Mouse (Mus musculus) liver, embryonic 16.5 days (tissue): ENCODE measurements around the gene Ppp2r2d. TPM values are rescaled to one million over a fixed set of nuclear protein-coding genes. Genes with fewer than 3 reads are reported as not detected.
A peak's percentile ranks its signal among the peaks of the same experiment; 100 is the strongest.

Experiments used
- ATAC-seq: fragments of 200-750 bp; cut with Nextera tagmentation; 2 replicates; pipeline ENCODE4 v1.8.0; 2017; ENCODE audit warnings: low read depth, mild to moderate bottlenecking, moderate number of reproducible peaks, moderate library complexity
- H3K27ac ChIP-seq: fragments of 300-500 bp; sonication (generic); 2 replicates; pipeline ENCODE4 v1.5.1; 2014; ENCODE audit warnings: mild to moderate bottlenecking, low read length
- H3K27me3 ChIP-seq: fragments of 300-500 bp; sonication (generic); 2 replicates; pipeline ENCODE4 v1.6.1; 2014; ENCODE audit warnings: low read depth, low read length, mixed read lengths; ENCODE audit not compliant: control insufficient read depth, insufficient read depth
- H3K36me3 ChIP-seq: fragments of 300-500 bp; sonication (generic); 2 replicates; pipeline ENCODE4 v1.6.1; 2014; ENCODE audit warnings: mild to moderate bottlenecking; ENCODE audit not compliant: control insufficient read depth, insufficient read depth
- H3K4me1 ChIP-seq: fragments of 300-500 bp; sonication (generic); 2 replicates; pipeline ENCODE4 v1.6.1; 2014; ENCODE audit warnings: low read depth, low read length, mixed read lengths; ENCODE audit not compliant: control insufficient read depth
- H3K4me2 ChIP-seq: fragments of 300-500 bp; sonication (generic); 2 replicates; pipeline ENCODE4 v1.6.1; 2014; ENCODE audit warnings: low read depth, low read length, mixed read lengths
- H3K4me3 ChIP-seq: fragments of 300-500 bp; sonication (generic); 2 replicates; pipeline ENCODE4 v1.5.1; 2014; ENCODE audit warnings: low read depth, mild to moderate bottlenecking, low read length
- H3K9ac ChIP-seq: fragments of 300-500 bp; sonication (generic); 2 replicates; pipeline ENCODE4 v1.6.1; 2014; ENCODE audit warnings: low read depth, low read length
- H3K9me3 ChIP-seq: fragments of 300-500 bp; sonication (generic); replicated peaks from 2 replicates; pipeline ENCODE4 v1.6.1; 2016; ENCODE audit warnings: low read length; ENCODE audit not compliant: control insufficient read depth
- WGBS: fragments of 180-500 bp; shearing (Covaris S2); extraction: QIAGEN DNeasy Blood & Tissue Kit; methylation state at CpG from one replicate; pipeline ENCODE4 v1.1.7; 2014; ENCODE audit not compliant: insufficient replicate concordance; 5-methylcytosine and 5-hydroxymethylcytosine counted together
- polyA plus RNA-seq: library from polyadenylated mRNA; unstranded; fragments of >200 nt; fragmentation: Nextera tagmentation; extraction: Ambion mirVana; gene quantifications from 2 replicates; pipeline ENCODE4 v1.2.1, GENCODE M21; 2015

Gene Ppp2r2d
- polyA plus RNA-seq: 5.7 TPM in 2 replicates

DNA sequence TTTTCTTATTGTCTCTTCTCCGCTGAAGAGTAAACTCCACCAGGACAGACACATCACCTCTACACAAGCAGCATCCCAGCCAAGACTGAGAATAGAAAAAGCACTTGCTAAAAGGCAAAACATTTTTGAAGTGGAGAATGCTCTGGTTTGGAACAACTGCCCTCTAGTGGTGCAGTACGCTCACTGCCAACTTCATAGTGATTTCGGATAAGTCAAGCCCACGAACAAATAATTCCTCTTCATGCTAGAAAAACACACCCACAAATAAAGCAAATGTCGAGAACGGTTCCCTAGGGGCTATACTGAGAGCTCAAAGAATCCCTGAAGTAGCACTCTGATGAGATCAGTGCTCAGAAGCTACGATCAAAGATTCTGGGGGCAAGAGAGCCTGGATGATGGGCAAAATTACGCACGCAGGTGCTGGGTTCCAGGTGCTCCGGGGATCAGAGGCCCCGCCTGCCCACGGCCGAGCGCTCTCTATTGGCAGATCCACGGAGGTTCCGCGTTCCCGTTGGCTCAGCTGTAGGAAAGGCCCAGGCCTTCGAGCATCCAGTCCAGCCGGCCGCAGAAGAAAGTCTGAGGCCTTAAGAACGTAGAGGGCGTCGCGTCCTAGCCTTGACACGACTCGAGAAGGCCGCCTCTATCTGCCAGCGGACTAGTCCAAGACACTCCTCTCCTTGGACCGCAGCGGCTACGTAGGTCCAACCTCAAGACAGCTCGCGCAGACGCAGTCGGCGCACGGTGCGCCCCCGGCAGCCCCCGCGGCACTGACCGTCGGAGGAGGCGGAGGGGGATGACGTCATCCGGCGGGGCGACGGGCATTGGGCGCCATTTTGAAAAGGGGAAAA lies at the start of gene Ppp2r2d, which contains the start of gene Mapk1ip1:
Ppp2r2d (plus strand) TSS at position 536 of the 848 bp plus-strand sequence.
Mapk1ip1 (minus strand) TSS at position 730 of the 848 bp plus-strand sequence.
- under 1% methylated on average over 50 of the region's 51 CpGs for WGBS
- Histone ChIP-seq H3K27me3 (no peaks in the 10 kb centered on the region), H3K4me3 (peak within 1 kb of the TSS; percentile 95), H3K9me3 (no peaks in the 10 kb centered on the region), H3K4me2 (peak within 1 kb of the TSS; percentile 96), H3K27ac (peak within 1 kb of the TSS; percentile 96), H3K36me3 (peaks cover 2% of the 10 kb centered on the region; the same call in 1 of the 2 replicates), H3K4me1 (peaks cover 30% of the 10 kb centered on the region), H3K9ac (peak within 1 kb of the TSS; percentile 97)
- peak; percentile 91 for ATAC-seq

DNA sequence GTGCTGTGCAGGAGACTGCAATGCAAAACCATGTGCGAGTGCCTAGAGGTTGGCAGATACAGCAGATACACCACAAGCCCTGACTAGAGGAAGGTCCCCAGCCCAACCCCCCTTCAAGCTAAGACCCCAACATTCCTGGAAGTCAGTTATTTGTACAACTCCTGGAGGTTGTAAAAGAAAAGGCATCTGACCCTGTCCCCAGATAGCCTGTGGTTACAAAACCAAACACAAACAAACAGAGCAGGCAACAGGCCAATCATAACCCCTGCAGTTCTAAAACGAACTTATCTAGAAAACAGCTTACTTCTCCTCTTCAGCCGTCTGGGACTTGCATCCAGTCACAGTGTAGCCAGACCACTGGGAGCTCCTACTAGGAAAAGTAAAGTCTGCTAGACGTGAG lies 42.5 kb upstream of the Ppp2r2d start:
- Histone ChIP-seq H3K9ac (no peak overlapping the region), H3K4me2 (no peak overlapping the region), H3K27me3 (no peaks in the 10 kb centered on the region), H3K4me1 (no peaks in the 10 kb centered on the region), H3K4me3 (no peak overlapping the region), H3K36me3 (no peaks in the 10 kb centered on the region), H3K9me3 (no peaks in the 10 kb centered on the region), H3K27ac (no peak overlapping the region)
- no peak for ATAC-seq
- 8% methylated on average over 4 of the region's 4 CpGs for WGBS

DNA sequence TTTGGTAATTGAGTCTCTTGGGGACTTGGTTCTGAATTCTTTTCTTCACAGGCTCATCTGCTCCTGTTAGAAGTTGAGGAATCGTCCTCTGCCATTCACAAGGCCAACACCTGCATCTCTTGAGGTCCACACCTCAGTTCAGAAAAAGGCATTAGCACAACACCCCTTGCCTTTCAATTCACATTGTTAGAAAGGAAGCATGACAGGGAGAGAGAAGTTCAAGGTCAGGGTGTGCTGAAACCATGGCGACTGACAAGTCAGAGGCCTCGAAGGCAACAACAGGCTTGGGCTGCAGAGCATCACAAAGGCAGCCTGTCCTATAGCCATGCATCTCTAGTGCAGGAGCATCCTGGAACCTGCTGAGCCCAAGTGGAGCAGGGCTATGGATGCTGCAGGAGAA lies 38.7 kb upstream of the Ppp2r2d start:
- Histone ChIP-seq H3K4me3 (no peak overlapping the region), H3K4me1 (no peaks in the 10 kb centered on the region), H3K9ac (no peak overlapping the region), H3K27ac (no peak overlapping the region), H3K4me2 (no peak overlapping the region), H3K27me3 (no peaks in the 10 kb centered on the region), H3K36me3 (no peaks in the 10 kb centered on the region), H3K9me3 (no peaks in the 10 kb centered on the region)
- ATAC-seq: no peak
- WGBS: 52% methylated on average over 3 of the region's 3 CpGs

DNA sequence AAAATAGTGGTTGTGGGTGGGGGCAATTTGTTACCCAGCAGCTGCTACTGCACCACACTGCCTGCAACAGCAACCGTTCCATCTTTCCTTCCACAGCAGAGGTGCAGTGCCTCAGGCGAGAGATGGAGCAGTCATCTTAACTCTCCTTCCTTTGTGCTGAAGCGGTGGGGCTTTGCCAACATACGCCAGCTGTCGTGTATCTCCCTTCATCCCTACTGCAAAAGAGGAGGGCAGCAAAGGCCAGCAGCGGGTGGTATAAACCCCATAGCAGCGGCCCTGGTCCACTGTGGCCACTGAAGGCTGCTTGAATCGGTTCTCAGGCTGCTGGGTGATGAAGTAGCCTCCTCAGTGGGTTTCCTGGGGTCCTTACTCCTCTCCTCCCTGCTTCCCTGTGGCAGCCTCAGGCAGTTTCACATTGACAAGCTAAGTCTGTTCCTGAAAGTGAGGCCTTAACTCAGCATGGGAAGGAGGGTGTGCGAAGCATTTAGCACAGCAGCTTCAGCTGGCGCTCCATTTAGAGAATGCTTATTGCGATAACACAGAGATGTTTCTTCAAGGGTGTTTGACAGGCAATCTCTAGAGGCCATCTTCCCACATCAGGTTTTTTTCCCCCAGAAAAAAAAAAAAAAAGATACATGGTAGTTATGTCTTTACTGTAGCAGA lies 32.5 kb upstream of the Ppp2r2d start:
- no peak overlapping the region for H3K9ac ChIP-seq
- no peaks in the 10 kb centered on the region for H3K27me3 ChIP-seq
- WGBS: 68% methylated on average over 11 of the region's 11 CpGs
- H3K4me2 ChIP-seq: no peak overlapping the region
- no peaks in the 10 kb centered on the region for H3K9me3 ChIP-seq
- no peak overlapping the region for H3K4me3 ChIP-seq
- no peaks in the 10 kb centered on the region for H3K36me3 ChIP-seq
- no peak overlapping the region for H3K27ac ChIP-seq
- no peak for ATAC-seq
- H3K4me1 ChIP-seq: no peaks in the 10 kb centered on the region

DNA sequence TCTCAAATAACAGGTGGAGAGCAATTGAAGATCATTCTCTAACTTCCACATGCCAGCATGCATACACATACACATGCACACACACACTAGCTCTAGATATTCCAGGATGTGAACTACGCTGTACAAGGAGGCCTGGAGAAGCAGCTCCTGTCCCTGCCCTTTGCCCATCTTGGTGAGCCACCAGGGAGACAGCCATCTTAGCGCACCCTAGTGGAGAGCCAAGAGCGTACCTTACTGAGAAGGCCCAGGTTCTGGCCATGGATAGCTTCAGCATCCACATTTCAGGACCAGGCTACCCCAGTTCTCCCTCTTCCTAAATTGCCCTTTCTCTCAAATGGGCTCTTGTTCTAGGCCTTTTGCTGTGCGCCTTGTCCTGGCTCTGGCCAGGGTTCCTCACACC lies 27.6 kb upstream of the Ppp2r2d start:
- no peaks in the 10 kb centered on the region for H3K27me3 ChIP-seq
- 52% methylated on average over 4 of the region's 4 CpGs for WGBS

DNA sequence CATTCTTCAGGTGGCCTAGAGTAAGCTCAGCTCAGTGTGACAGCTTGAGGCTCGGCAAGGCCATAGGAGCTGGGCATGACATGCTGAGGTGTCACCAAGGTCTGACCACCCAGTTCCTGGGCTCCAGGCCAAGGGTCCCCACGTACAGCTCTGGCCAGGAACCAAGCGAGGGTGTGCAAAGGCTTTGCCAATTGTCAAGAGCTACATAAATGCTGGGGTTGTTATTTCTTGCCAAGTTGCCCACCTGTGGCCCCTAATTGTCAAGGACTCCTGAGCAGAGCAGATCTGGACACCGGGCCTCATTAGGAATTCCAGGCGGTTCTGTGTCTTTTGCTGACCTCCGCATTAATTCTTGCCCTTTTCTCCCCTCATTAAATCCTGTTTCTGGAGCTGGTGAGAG lies 21.5 kb upstream of the Ppp2r2d start:
- ATAC-seq: no peak
- Histone ChIP-seq H3K4me2 (no peak overlapping the region), H3K36me3 (no peaks in the 10 kb centered on the region), H3K4me1 (no peaks in the 10 kb centered on the region), H3K4me3 (no peak overlapping the region), H3K9me3 (no peaks in the 10 kb centered on the region), H3K27me3 (no peaks in the 10 kb centered on the region), H3K27ac (no peak overlapping the region), H3K9ac (no peak overlapping the region)
- WGBS: 58% methylated on average over 6 of the region's 6 CpGs

More for the DNA sequence above, 27.6 kb upstream of the Ppp2r2d start:
- no peak for ATAC-seq
- H3K9me3 ChIP-seq: no peaks in the 10 kb centered on the region
- H3K4me1 ChIP-seq: no peaks in the 10 kb centered on the region
- H3K4me2 ChIP-seq: no peak overlapping the region
- H3K36me3 ChIP-seq: no peaks in the 10 kb centered on the region
- no peak overlapping the region for H3K9ac ChIP-seq
- no peak overlapping the region for H3K4me3 ChIP-seq
- H3K27ac ChIP-seq: no peak overlapping the region

GRCm38 (mm10) chr7:138824995-138825756 lies 20.7 kb upstream of the Ppp2r2d start:
- H3K4me3 ChIP-seq: no peak overlapping the region
- H3K4me1 ChIP-seq: no peaks in the 10 kb centered on the region
- no peak overlapping the region for H3K9ac ChIP-seq
- H3K27ac ChIP-seq: no peak overlapping the region
- no peaks in the 10 kb centered on the region for H3K27me3 ChIP-seq
- no peaks in the 10 kb centered on the region for H3K9me3 ChIP-seq
- no peak for ATAC-seq
- 61% methylated on average over 19 of the region's 19 CpGs for WGBS
- no peak overlapping the region for H3K4me2 ChIP-seq
- no peaks in the 10 kb centered on the region for H3K36me3 ChIP-seq

DNA sequence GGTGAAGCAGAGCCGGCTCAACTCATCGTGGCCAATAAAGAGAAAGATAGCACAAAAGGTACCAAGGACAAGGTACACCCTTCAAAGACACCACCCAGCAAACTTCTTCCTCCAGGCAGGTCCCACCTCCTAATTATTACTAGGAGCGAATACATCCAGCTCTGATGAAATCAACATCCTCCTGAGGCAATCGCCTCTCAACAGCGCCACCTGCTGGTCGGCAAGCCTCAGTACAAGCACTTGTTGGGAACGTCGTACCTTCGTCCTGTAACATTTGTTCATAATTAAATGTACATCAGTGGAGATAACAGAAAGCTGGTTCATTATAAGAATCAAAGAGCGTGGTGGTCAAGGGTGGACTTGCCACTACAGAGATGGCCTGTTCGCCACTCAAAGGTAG lies 18.1 kb upstream of the Ppp2r2d start:
- no peaks in the 10 kb centered on the region for H3K27me3 ChIP-seq
- no peak overlapping the region for H3K27ac ChIP-seq
- 15% methylated on average over 11 of the region's 11 CpGs for WGBS
- no peak overlapping the region for H3K4me2 ChIP-seq
- no peaks in the 10 kb centered on the region for H3K4me1 ChIP-seq
- H3K9me3 ChIP-seq: no peaks in the 10 kb centered on the region
- H3K9ac ChIP-seq: no peak overlapping the region
- no peaks in the 10 kb centered on the region for H3K36me3 ChIP-seq
- ATAC-seq: no peak
- H3K4me3 ChIP-seq: no peak overlapping the region
